Mouse (Mus musculus) MEL (cell line): ENCODE results near the gene Ints11. TPM values are rescaled to one million over a fixed set of nuclear protein-coding genes. Genes with fewer than 3 reads are reported as not detected.
A peak's percentile ranks its signal among the peaks of the same experiment; 100 is the strongest.

ENCODE experiments used
- DNase-seq: peaks from one replicate; pipeline ENCODE4 v3.0.0; 2011; ENCODE audit warnings: low read depth, low spot score
- H3K27ac ChIP-seq: 2 replicates; pipeline ENCODE4 v1.5.1; 2012; ENCODE audit warnings: low read depth, mild to moderate bottlenecking, control low read depth, low read length, moderate library complexity; ENCODE audit not compliant: control insufficient read depth
- H3K27me3 ChIP-seq, 2 experiments: fragments of 150-350 bp in 1 of 2; sonication (generic) in 1 of 2; 2 replicates each; pipeline ENCODE4 v1.6.1; 2012; ENCODE audit warnings: low read length in 2 of 2, mild to moderate bottlenecking in 2 of 2, improper control_type of control experiment in 1 of 2, moderate library complexity in 1 of 2; ENCODE audit not compliant: insufficient read depth in 2 of 2, control insufficient read depth in 1 of 2
- H3K36me3 ChIP-seq, 2 experiments: 2 replicates each; pipeline ENCODE4 v1.6.1; 2012 to 2014; ENCODE audit warnings: low read length in 2 of 2, improper control_type of control experiment in 1 of 2, inconsistent platforms in 1 of 2, mild to moderate bottlenecking in 1 of 2; ENCODE audit not compliant: insufficient read depth in 2 of 2, control insufficient read depth in 1 of 2
- H3K4me1 ChIP-seq, 2 experiments: fragments of 150-350 bp in 1 of 2; sonication (generic) in 1 of 2; 2 replicates each; pipeline ENCODE4 v1.6.1; 2012; ENCODE audit warnings: low read length in 2 of 2, improper control_type of control experiment in 1 of 2, mild to moderate bottlenecking in 1 of 2; ENCODE audit not compliant: insufficient read depth in 2 of 2, control insufficient read depth in 1 of 2
- H3K4me3 ChIP-seq, 2 experiments: fragments of 150-350 bp in 1 of 2; sonication (generic) in 1 of 2; 2 replicates each; pipeline ENCODE4 v1.5.1; 2012; ENCODE audit warnings: low read depth in 2 of 2, low read length in 2 of 2, mild to moderate bottlenecking in 2 of 2, moderate library complexity in 2 of 2, control low read depth in 1 of 2, improper control_type of control experiment in 1 of 2; ENCODE audit not compliant: control insufficient read depth in 1 of 2, insufficient read depth in 1 of 2
- H3K79me2 ChIP-seq: 2 replicates; pipeline ENCODE4 v1.6.1; 2012; ENCODE audit warnings: mild to moderate bottlenecking, low read length, moderate library complexity; ENCODE audit not compliant: control insufficient read depth, poor library complexity, insufficient read depth
- H3K9ac ChIP-seq: 2 replicates; pipeline ENCODE4 v1.6.1; 2012; ENCODE audit warnings: low read depth, mild to moderate bottlenecking, control low read depth, low read length, moderate library complexity; ENCODE audit not compliant: control insufficient read depth, poor library complexity, severe bottlenecking
- H3K9me3 ChIP-seq: fragments of 150-350 bp; sonication (generic); replicated peaks from 2 replicates; pipeline ENCODE4 v1.6.1; 2012; ENCODE audit warnings: mild to moderate bottlenecking, low read length, improper control_type of control experiment, moderate library complexity; ENCODE audit not compliant: insufficient read depth
- BHLHE40 ChIP-seq: IDR thresholded peaks from 2 replicates; pipeline ENCODE4 v1.6.1; 2012; ENCODE audit warnings: low read depth, mild to moderate bottlenecking, inconsistent platforms, low read length, improper control_type of control experiment, borderline replicate concordance
- CHD1 ChIP-seq: IDR thresholded peaks from 2 replicates; pipeline ENCODE4 v1.6.1; 2012; ENCODE audit warnings: low read depth, mild to moderate bottlenecking, inconsistent platforms, low read length, improper control_type of control experiment
- CHD2 ChIP-seq: IDR thresholded peaks from 2 replicates; pipeline ENCODE4 v1.6.1; 2011; ENCODE audit warnings: low read length, improper control_type of control experiment
- CTCF ChIP-seq, 3 experiments: IDR thresholded peaks in 2 of 3; conservative IDR thresholded peaks in 1 of 3; 2 replicates each; pipeline ENCODE4 v1.5.1; 2011 to 2012; ENCODE audit warnings: low read length in 3 of 3, low read depth in 2 of 3, mild to moderate bottlenecking in 2 of 3, improper control_type of control experiment in 1 of 3, inconsistent platforms in 1 of 3, mixed read lengths in 1 of 3, moderate library complexity in 1 of 3; ENCODE audit not compliant: control insufficient read depth in 1 of 3, insufficient read depth in 1 of 3, poor library complexity in 1 of 3, severe bottlenecking in 1 of 3
- E2F4 ChIP-seq: IDR thresholded peaks from 2 replicates; pipeline ENCODE4 v1.6.1; 2011; ENCODE audit warnings: low read depth, low read length, improper control_type of control experiment, borderline replicate concordance
- ELF1 ChIP-seq: IDR thresholded peaks from 2 replicates; pipeline ENCODE4 v1.6.1; 2014; ENCODE audit warnings: low read depth, mild to moderate bottlenecking, inconsistent platforms, low read length, improper control_type of control experiment, moderate library complexity
- EP300 ChIP-seq, 2 experiments: IDR thresholded peaks; 2 replicates each; pipeline ENCODE4 v1.6.1; 2011; ENCODE audit warnings: improper control_type of control experiment in 2 of 2, low read length in 2 of 2, low read depth in 1 of 2, mild to moderate bottlenecking in 1 of 2
- ETS1 ChIP-seq: IDR thresholded peaks from 2 replicates; pipeline ENCODE4 v1.6.1; 2012; ENCODE audit warnings: low read depth, mild to moderate bottlenecking, inconsistent platforms, low read length, improper control_type of control experiment, moderate library complexity
- GABPA ChIP-seq: IDR thresholded peaks from 2 replicates; pipeline ENCODE4 v1.6.1; 2012; ENCODE audit warnings: low read depth, mild to moderate bottlenecking, inconsistent platforms, low read length, improper control_type of control experiment, moderate library complexity
- GATA1 ChIP-seq: IDR thresholded peaks from 2 replicates; pipeline ENCODE4 v1.6.1; 2011; ENCODE audit warnings: low read depth, low read length, improper control_type of control experiment
- HCFC1 ChIP-seq: IDR thresholded peaks from 2 replicates; pipeline ENCODE4 v1.6.1; 2012; ENCODE audit warnings: low read depth, mild to moderate bottlenecking, inconsistent platforms, low read length, improper control_type of control experiment, moderate library complexity
- JUND ChIP-seq: IDR thresholded peaks from 2 replicates; pipeline ENCODE4 v1.6.1; 2011; ENCODE audit warnings: low read depth, mild to moderate bottlenecking, improper control_type of control experiment, low read length
- KAT2A ChIP-seq: conservative IDR thresholded peaks from 2 replicates; pipeline ENCODE4 v1.6.1; 2012; ENCODE audit warnings: low read depth, low read length, improper control_type of control experiment, inconsistent platforms
- MAFK ChIP-seq: IDR thresholded peaks from 2 replicates; pipeline ENCODE4 v1.6.1; 2011; ENCODE audit warnings: low read depth, mild to moderate bottlenecking, low read length, improper control_type of control experiment, borderline replicate concordance
- MAX ChIP-seq: IDR thresholded peaks from 2 replicates; pipeline ENCODE4 v1.6.1; 2011; ENCODE audit warnings: low read length, improper control_type of control experiment
- MAZ ChIP-seq: IDR thresholded peaks from 2 replicates; pipeline ENCODE4 v1.6.1; 2012; ENCODE audit warnings: low read depth, mild to moderate bottlenecking, inconsistent platforms, low read length, improper control_type of control experiment
- MEF2A ChIP-seq: IDR thresholded peaks from 2 replicates; pipeline ENCODE4 v1.6.1; 2014; ENCODE audit warnings: low read depth, mild to moderate bottlenecking, inconsistent platforms, low read length, improper control_type of control experiment; ENCODE audit not compliant: poor library complexity, insufficient replicate concordance, severe bottlenecking; ENCODE audit errors: extremely low read depth
- MXI1 ChIP-seq: IDR thresholded peaks from 2 replicates; pipeline ENCODE4 v1.6.1; 2011; ENCODE audit warnings: mild to moderate bottlenecking, low read depth, low read length, improper control_type of control experiment
- MYB ChIP-seq: IDR thresholded peaks from 2 replicates; pipeline ENCODE4 v1.6.1; 2011; ENCODE audit warnings: mild to moderate bottlenecking, low read depth, low read length, improper control_type of control experiment
- MYC ChIP-seq: IDR thresholded peaks from 2 replicates; pipeline ENCODE4 v1.6.1; 2011; ENCODE audit warnings: low read depth, mild to moderate bottlenecking, low read length, improper control_type of control experiment, moderate library complexity
- NELFE ChIP-seq: IDR thresholded peaks from 2 replicates; pipeline ENCODE4 v1.6.1; 2011; ENCODE audit warnings: low read depth, low read length, improper control_type of control experiment
- NRF1 ChIP-seq: IDR thresholded peaks from 2 replicates; pipeline ENCODE4 v1.6.1; 2014; ENCODE audit warnings: low read depth, mild to moderate bottlenecking, inconsistent platforms, low read length, improper control_type of control experiment, moderate library complexity; ENCODE audit not compliant: poor library complexity, insufficient read depth, severe bottlenecking
- POLR2A ChIP-seq, 2 experiments: IDR thresholded peaks; 2 replicates each; pipeline ENCODE4 v1.6.1; 2011 to 2012; ENCODE audit warnings: low read length in 2 of 2, mild to moderate bottlenecking in 2 of 2, control low read depth in 1 of 2, improper control_type of control experiment in 1 of 2, low read depth in 1 of 2, moderate library complexity in 1 of 2; ENCODE audit not compliant: control insufficient read depth in 1 of 2, insufficient read depth in 1 of 2, poor library complexity in 1 of 2
- POLR2AphosphoS2 ChIP-seq: IDR thresholded peaks from 2 replicates; pipeline ENCODE4 v1.6.1; 2011; ENCODE audit warnings: low read length, improper control_type of control experiment
- POLR2AphosphoS5 ChIP-seq: IDR thresholded peaks from 2 replicates; pipeline ENCODE4 v1.6.1; 2012; ENCODE audit warnings: low read depth, borderline replicate concordance, mild to moderate bottlenecking, inconsistent platforms, low read length, moderate library complexity, mixed read lengths
- RAD21 ChIP-seq: IDR thresholded peaks from 2 replicates; pipeline ENCODE4 v1.6.1; 2011; ENCODE audit warnings: mild to moderate bottlenecking, low read depth, low read length, improper control_type of control experiment
- RCOR1 ChIP-seq: IDR thresholded peaks from 2 replicates; pipeline ENCODE4 v1.6.1; 2012; ENCODE audit warnings: low read depth, mild to moderate bottlenecking, inconsistent platforms, low read length, improper control_type of control experiment
- SIN3A ChIP-seq: IDR thresholded peaks from 2 replicates; pipeline ENCODE4 v1.6.1; 2012; ENCODE audit warnings: low read length, improper control_type of control experiment, inconsistent platforms
- TAL1 ChIP-seq: IDR thresholded peaks from 2 replicates; pipeline ENCODE4 v1.6.1; 2012; ENCODE audit warnings: mild to moderate bottlenecking, inconsistent platforms, low read length, moderate library complexity, mixed read lengths
- TBP ChIP-seq: IDR thresholded peaks from 2 replicates; pipeline ENCODE4 v1.8.0; 2011; ENCODE audit warnings: low read depth, low read length, improper control_type of control experiment
- TCF12 ChIP-seq: IDR thresholded peaks from 2 replicates; pipeline ENCODE4 v1.6.1; 2014; ENCODE audit warnings: low read depth, mild to moderate bottlenecking, inconsistent platforms, low read length, improper control_type of control experiment, moderate library complexity
- UBTF ChIP-seq: IDR thresholded peaks from 2 replicates; pipeline ENCODE4 v1.6.1; 2012; ENCODE audit warnings: low read depth, mild to moderate bottlenecking, inconsistent platforms, low read length, improper control_type of control experiment, moderate library complexity, borderline replicate concordance; ENCODE audit not compliant: insufficient read depth
- USF1 ChIP-seq: IDR thresholded peaks from 2 replicates; pipeline ENCODE4 v1.6.1; 2014; ENCODE audit warnings: low read depth, mild to moderate bottlenecking, inconsistent platforms, low read length, improper control_type of control experiment, moderate library complexity
- USF2 ChIP-seq, 2 experiments: IDR thresholded peaks; 2 replicates each; pipeline ENCODE4 v1.6.1; 2011 to 2012; ENCODE audit warnings: improper control_type of control experiment in 2 of 2, low read length in 2 of 2, borderline replicate concordance in 1 of 2, inconsistent platforms in 1 of 2, low read depth in 1 of 2, mild to moderate bottlenecking in 1 of 2; ENCODE audit not compliant: insufficient read depth in 1 of 2
- ZC3H11A ChIP-seq: IDR thresholded peaks from 2 replicates; pipeline ENCODE4 v1.6.1; 2012; ENCODE audit warnings: low read depth, mild to moderate bottlenecking, inconsistent platforms, low read length, improper control_type of control experiment
- ZMIZ1 ChIP-seq: IDR thresholded peaks from 2 replicates; pipeline ENCODE4 v1.6.1; 2012; ENCODE audit warnings: low read depth, mild to moderate bottlenecking, inconsistent platforms, low read length, improper control_type of control experiment, moderate library complexity
- ZNF384 ChIP-seq: IDR thresholded peaks from 2 replicates; pipeline ENCODE4 v1.6.1; 2012; ENCODE audit warnings: low read depth, mild to moderate bottlenecking, inconsistent platforms, low read length, improper control_type of control experiment
- polyA plus RNA-seq, 2 experiments: library from polyadenylated mRNA; stranded (reverse) in 1 of 2; unstranded in 1 of 2; fragments of >175 nt in 1 of 2; fragments of >200 nt in 1 of 2; gene quantifications; 2 replicates each; pipeline versions ENCODE4 v1.2.1 to v1.2.4; 2012; ENCODE audit warnings: low replicate concordance in 2 of 2, low read depth in 1 of 2; ENCODE audit not compliant: insufficient read length in 2 of 2, insufficient read depth in 1 of 2, missing spikeins in 1 of 2
- total RNA-seq: library from RNA; depleted of rRNA; stranded (reverse); fragments of 300-350 nt; gene quantifications from 2 replicates; pipeline ENCODE4 v1.2.3, GENCODE M21; 2012

Ints11 gene
- total and polyA plus RNA-seq, 3 experiments, result 78.9 to 96.8 TPM; not detected in 1

DNA sequence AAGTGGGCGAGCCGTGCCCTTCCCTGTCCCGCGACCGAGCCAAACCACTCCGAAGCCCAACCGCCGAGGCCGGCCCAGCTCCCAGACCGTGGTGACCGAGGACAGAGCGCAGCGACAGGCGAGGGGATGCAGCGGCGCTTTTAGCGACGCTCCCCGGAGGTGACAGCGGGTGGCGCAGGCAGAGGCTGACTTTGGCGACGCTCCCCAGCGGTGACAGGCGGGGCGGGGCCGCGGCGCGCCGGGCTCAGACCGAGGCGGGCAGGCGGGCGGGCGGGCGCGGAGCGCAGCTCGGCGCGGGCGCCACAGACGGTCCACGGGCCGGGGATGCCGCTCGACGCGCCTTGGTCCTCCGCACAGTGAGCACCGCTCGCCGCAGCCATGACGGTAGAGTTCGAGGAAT lies 22.7 kb downstream of the Ints11 start:
- Histone ChIP-seq H3K27me3 (no peaks in the 10 kb centered on the region), H3K4me3 (peak overlapping the region; percentile 79 to 88), H3K9ac (peak overlapping the region; percentile 94), H3K9me3 (no peaks in the 10 kb centered on the region), H3K4me1 (peaks cover 5 to 17% of the 10 kb centered on the region in 2 experiments; a peak in 3 of 4 replicates), H3K79me2 (peaks cover 50% of the 10 kb centered on the region), H3K36me3 (peaks cover 0 to 4% of the 10 kb centered on the region in 2 experiments; a peak in 3 of 4 replicates), H3K27ac (peak overlapping the region; percentile 88)
- DNase-seq, result peak; percentile 91
- no peak for TF ChIP-seq BHLHE40
- TF ChIP-seq POLR2A (IDR thresholded peaks at IDR 0.05; ENCODE audit: control insufficient read depth in 1 of 2, insufficient read depth in 1 of 2, low read depth in 1 of 2, low read length in 2 of 2, poor library complexity in 1 of 2), result peak in 1 of 2 experiments; percentile 73; a peak in 2 of 4 replicates
- TF ChIP-seq NRF1, result no peak
- no peak for TF ChIP-seq EP300 (IDR thresholded peaks at IDR 0.05; ENCODE audit: low read depth in 1 of 2, low read length in 2 of 2)
- no peak for TF ChIP-seq TBP
- TF ChIP-seq MEF2A, result no peak
- TF ChIP-seq GATA1, result no peak
- TF ChIP-seq TCF12, result 0 out of 2 replicates have a peak, but pooled peaks have one; percentile 8
- TF ChIP-seq ZC3H11A, result no peak
- TF ChIP-seq NELFE, result peak; percentile 45; the same call in 1 of the 2 replicates
- TF ChIP-seq GABPA, result no peak
- no peak for TF ChIP-seq CHD1
- no peak for TF ChIP-seq JUND
- TF ChIP-seq MAX, result no peak
- no peak for TF ChIP-seq HCFC1
- no peak for TF ChIP-seq ETS1
- no peak for TF ChIP-seq MYB
- TF ChIP-seq ZMIZ1, result 0 out of 2 replicates have a peak, but pooled peaks have one; percentile 41
- TF ChIP-seq UBTF, result peak; percentile 51; the same call in 1 of the 2 replicates
- no peak for TF ChIP-seq POLR2AphosphoS2
- no peak for TF ChIP-seq MYC
- TF ChIP-seq USF1, result no peak
- peak; percentile 9; the same call in 1 of the 2 replicates for TF ChIP-seq SIN3A
- no peak for TF ChIP-seq ZNF384
- no peak for TF ChIP-seq POLR2AphosphoS5
- no peak for TF ChIP-seq E2F4
- TF ChIP-seq TAL1, result no peak
- TF ChIP-seq CHD2, result no peak
- TF ChIP-seq RCOR1, result no peak
- TF ChIP-seq MAFK, result no peak
- TF ChIP-seq KAT2A, result no peak
- TF ChIP-seq CTCF (IDR thresholded peaks at IDR 0.05 in 2 of 3, conservative IDR thresholded peaks at IDR 0.05 in 1 of 3; ENCODE audit: control insufficient read depth in 1 of 3, insufficient read depth in 1 of 3, low read depth in 2 of 3, low read length in 3 of 3, poor library complexity in 1 of 3, severe bottlenecking in 1 of 3), result 0 out of 6 replicates have a peak, but pooled peaks of 1 of the 3 experiments have one; percentile 12
- no peak for TF ChIP-seq ELF1
- TF ChIP-seq USF2 (IDR thresholded peaks at IDR 0.05; ENCODE audit: borderline replicate concordance in 1 of 2, insufficient read depth in 1 of 2, low read depth in 1 of 2, low read length in 2 of 2), result no peak
- no peak for TF ChIP-seq MXI1
- TF ChIP-seq RAD21, result no peak
- peak; percentile 38; the same call in 1 of the 2 replicates for TF ChIP-seq MAZ
